In genomic region chr2:29622126-29623005, GRCm38 (mm10) we compare ENCODE assay signal across 11 mouse cellular contexts. TPM values are rescaled to one million over a fixed set of nuclear protein-coding genes. Genes with fewer than 3 reads are reported as not detected.
A peak's percentile ranks its signal among the peaks of the same experiment; 100 is the strongest.
DNase-seq lines count a peak whose midpoint lies in the region; ATAC-seq and TF ChIP-seq lines count a peak whose summit lies in the region.
"Had no signal": no experiment of that assay in that cellular context is flagged by ENCODE, and none has a peak within 500 bp of the region (broad histone marks: within the 10 kb centered on the region; RNA-seq: fewer than 3 reads in every experiment).

No protein-coding gene starts in this region.

- no peak for ATAC-seq in heart, embryonic 15.5 days (replicated peaks; ENCODE audit: insufficient number of reproducible peaks, insufficient read depth, low FRiP score, low read depth)

- TF ChIP-seq POLR2A in CH12.LX (IDR thresholded peaks at IDR 0.05; ENCODE audit: low read depth, low read length): peak; percentile 62

- TF ChIP-seq EP300 in CH12.LX (IDR thresholded peaks at IDR 0.05; ENCODE audit: low read length): no peak

- in situ Hi-C loops in CH12.LX (cut with MboI; ENCODE audit: low pct_ligation_motif_present, low pct_unique_long_range_greater_than_20kb, low sequenced_read_pairs): no loop called here

- H3K4me3 ChIP-seq in heart, embryonic 15.5 days: no peak overlapping the region
- H3K4me3 ChIP-seq in CH12.LX (replicated peaks in 1 of 3; ENCODE audit: low read depth in 2 of 3, low read length in 2 of 3, poor library complexity in 1 of 3): peak overlapping the region; percentile 55 to 96 (median 83)
- H3K4me3 ChIP-seq in macrophage (ENCODE audit: inconsistent target): no peak overlapping the region
- H3K4me3 ChIP-seq: kidney, embryonic 15.5 days; limb, embryonic 15.5 days had no signal

- H3K9me3 ChIP-seq in heart, embryonic 15.5 days (replicated peaks): no peaks in the 10 kb centered on the region
- no peaks in the 10 kb centered on the region for H3K9me3 ChIP-seq in CH12.LX (replicated peaks; ENCODE audit: low read length)
- H3K9me3 ChIP-seq: kidney, embryonic 15.5 days; limb, embryonic 15.5 days had no signal

- DNase-seq in heart, postnatal 4 days: no peak
- DNase-seq in A20 (ENCODE audit: low read depth, low spot score) (peak; percentile 78), CH12.LX (ENCODE audit: extremely low read depth) (no peak)
- DNase-seq in ovary, postnatal 10 days (ENCODE audit: low spot score): no peak
- DNase-seq in kidney, postnatal 25 days: no peak
- DNase-seq in frontal cortex, postnatal 10 days (ENCODE audit: low spot score in 2 of 2): no peak
- DNase-seq: cerebellum, postnatal 14 days had no signal

- dilution Hi-C loops in CH12.LX (cut with MboI; ENCODE audit: extremely low pct_ligation_motif_present, extremely low pct_unique_long_range_greater_than_20kb, low sequenced_read_pairs): no loop called here

- peak overlapping the region; percentile 85; the same call in 1 of the 2 replicates for H3K4me2 ChIP-seq in heart, embryonic 15.5 days
- H3K4me2 ChIP-seq in CH12.LX (ENCODE audit: insufficient read depth, low read depth, poor library complexity, severe bottlenecking): peak overlapping the region; percentile 94
- H3K4me2 ChIP-seq: kidney, embryonic 15.5 days had no signal

- H3K36me3 ChIP-seq in heart, embryonic 15.5 days: no peaks in the 10 kb centered on the region
- H3K36me3 ChIP-seq in CH12.LX (replicated peaks in 1 of 2; ENCODE audit: control insufficient read depth in 1 of 2, insufficient read depth in 1 of 2, low read length in 1 of 2) (peaks cover 10 to 40% of the 10 kb centered on the region in 2 experiments), macrophage (ENCODE audit: inconsistent target) (no peaks in the 10 kb centered on the region)
- H3K36me3 ChIP-seq: kidney, embryonic 15.5 days; limb, embryonic 15.5 days had no signal

- no peak for TF ChIP-seq RAD21 in CH12.LX (IDR thresholded peaks at IDR 0.05; ENCODE audit: low read depth, low read length)

- peaks cover 59% of the 10 kb centered on the region for H3K4me1 ChIP-seq in heart, embryonic 15.5 days (replicated peaks)
- H3K4me1 ChIP-seq in CH12.LX (ENCODE audit: control insufficient read depth in 1 of 2, insufficient read depth in 2 of 2): peaks cover 46 to 65% of the 10 kb centered on the region in 2 experiments

- no peak overlapping the region for H3K27ac ChIP-seq in heart, embryonic 15.5 days
- H3K27ac ChIP-seq in CH12.LX (ENCODE audit: insufficient read depth, low read depth): peak overlapping the region; percentile 99
- H3K27ac ChIP-seq in macrophage: peak overlapping the region; percentile 87
- H3K27ac ChIP-seq: kidney, embryonic 15.5 days; limb, embryonic 15.5 days had no signal

- no peak for TF ChIP-seq CTCF in CH12.LX (conservative IDR thresholded peaks at IDR 0.05 in 1 of 2, IDR thresholded peaks at IDR 0.05 in 1 of 2; ENCODE audit: low read depth in 2 of 2, low read length in 2 of 2)

- H3K79me2 ChIP-seq in CH12.LX (replicated peaks; ENCODE audit: control insufficient read depth, extremely low read depth, insufficient read depth, poor library complexity, severe bottlenecking) (peaks cover 69% of the 10 kb centered on the region), macrophage (ENCODE audit: inconsistent target) (peaks cover 65% of the 10 kb centered on the region)

- WGBS in heart, embryonic 15.5 days: 84% methylated on average over 10 of the region's 10 CpGs
- 88% methylated on average over 10 of the region's 10 CpGs for WGBS in macrophage (ENCODE audit: missing documents)

- H3K27me3 ChIP-seq in heart, embryonic 15.5 days: no peaks in the 10 kb centered on the region
- no peaks in the 10 kb centered on the region for H3K27me3 ChIP-seq in CH12.LX (replicated peaks)
- H3K27me3 ChIP-seq: kidney, embryonic 15.5 days; limb, embryonic 15.5 days had no signal

- no peak overlapping the region for H3K9ac ChIP-seq in heart, embryonic 15.5 days
- peak overlapping the region; percentile 97 for H3K9ac ChIP-seq in CH12.LX (ENCODE audit: insufficient read depth, low read depth)
- H3K9ac ChIP-seq: kidney, embryonic 15.5 days; limb, embryonic 15.5 days had no signal

TF ChIP-seq in CH12.LX, 34 proteins besides CTCF, POLR2A, EP300 and RAD21:
- 0 out of 2 replicates have a peak, but pooled peaks have one; percentile 21 for TF ChIP-seq NRF1 (IDR thresholded peaks at IDR 0.05; ENCODE audit: low read depth, low read length)
- TF ChIP-seq RCOR1 (conservative IDR thresholded peaks at IDR 0.05; ENCODE audit: low read depth, low read length): no peak
- TF ChIP-seq ETS1 (conservative IDR thresholded peaks at IDR 0.05; ENCODE audit: low read depth, low read length): no peak
- TF ChIP-seq E2F4 (IDR thresholded peaks at IDR 0.05; ENCODE audit: insufficient replicate concordance, low read depth, low read length): no peak
- no peak for TF ChIP-seq ELF1 (IDR thresholded peaks at IDR 0.05; ENCODE audit: low read depth, low read length)
- 0 out of 2 replicates have a peak, but pooled peaks have one; percentile 16 for TF ChIP-seq MYC (IDR thresholded peaks at IDR 0.05; ENCODE audit: low read depth, low read length)
- TF ChIP-seq MXI1 (IDR thresholded peaks at IDR 0.05; ENCODE audit: low read depth, low read length): peak; percentile 14; the same call in 1 of the 2 replicates
- TF ChIP-seq UBTF (IDR thresholded peaks at IDR 0.05; ENCODE audit: low read depth, low read length): no peak
- no peak for TF ChIP-seq MEF2A (IDR thresholded peaks at IDR 0.05; ENCODE audit: borderline replicate concordance, low read depth, low read length)
- TF ChIP-seq CHD2 (IDR thresholded peaks at IDR 0.05; ENCODE audit: low read length): 0 out of 2 replicates have a peak, but pooled peaks have one; percentile 28
- TF ChIP-seq JUND (conservative IDR thresholded peaks at IDR 0.05; ENCODE audit: low read depth, low read length): no peak
- TF ChIP-seq SIN3A (IDR thresholded peaks at IDR 0.05; ENCODE audit: low read length): no peak; the same call in 1 of the 2 replicates
- peak; percentile 34; the same call in 1 of the 2 replicates for TF ChIP-seq ZMIZ1 (IDR thresholded peaks at IDR 0.05; ENCODE audit: low read depth, low read length)
- TF ChIP-seq POLR2AphosphoS2 (IDR thresholded peaks at IDR 0.05; ENCODE audit: low read depth, low read length): no peak; the same call in 1 of the 2 replicates
- TF ChIP-seq MAFK (IDR thresholded peaks at IDR 0.05; ENCODE audit: insufficient replicate concordance, low read length): no peak
- no peak for TF ChIP-seq SMC3 (IDR thresholded peaks at IDR 0.05; ENCODE audit: low read depth, low read length)
- no peak for TF ChIP-seq PAX5 (IDR thresholded peaks at IDR 0.05; ENCODE audit: low read length)
- TF ChIP-seq GABPA (IDR thresholded peaks at IDR 0.05; ENCODE audit: insufficient replicate concordance, low read depth, low read length): no peak
- TF ChIP-seq USF1 (IDR thresholded peaks at IDR 0.05; ENCODE audit: low read depth, low read length): no peak
- TF ChIP-seq USF2 (conservative IDR thresholded peaks at IDR 0.05; ENCODE audit: low read depth, low read length): no peak
- TF ChIP-seq NELFE (IDR thresholded peaks at IDR 0.05; ENCODE audit: low read depth, low read length): 0 out of 2 replicates have a peak, but pooled peaks have one; percentile 15
- peak; percentile 29 for TF ChIP-seq BHLHE40 (IDR thresholded peaks at IDR 0.05; ENCODE audit: low read depth, low read length)
- TF ChIP-seq MAZ (IDR thresholded peaks at IDR 0.05; ENCODE audit: low read depth, low read length): no peak
- no peak for TF ChIP-seq HCFC1 (IDR thresholded peaks at IDR 0.05; ENCODE audit: low read depth, low read length)
- no peak for TF ChIP-seq IRF4 (IDR thresholded peaks at IDR 0.05; ENCODE audit: low read depth, low read length)
- TF ChIP-seq ZKSCAN1 (IDR thresholded peaks at IDR 0.05; ENCODE audit: borderline replicate concordance, low read depth, low read length): no peak
- TF ChIP-seq KAT2A (IDR thresholded peaks at IDR 0.05; ENCODE audit: insufficient replicate concordance, low read length): no peak
- peak; percentile 44; the same call in 1 of the 2 replicates for TF ChIP-seq TBP (conservative IDR thresholded peaks at IDR 0.05; ENCODE audit: low read depth, low read length)
- 0 out of 2 replicates have a peak, but pooled peaks have one; percentile 7 for TF ChIP-seq CHD1 (IDR thresholded peaks at IDR 0.05; ENCODE audit: low read depth, low read length)
- no peak for TF ChIP-seq ZC3H11A (IDR thresholded peaks at IDR 0.05; ENCODE audit: low read depth, low read length)
- no peak for TF ChIP-seq JUN (IDR thresholded peaks at IDR 0.05; ENCODE audit: insufficient read depth, low read depth, low read length)
- peak; percentile 9; the same call in 1 of the 2 replicates for TF ChIP-seq TCF12 (IDR thresholded peaks at IDR 0.05; ENCODE audit: low read depth, low read length)
- TF ChIP-seq MAX (IDR thresholded peaks at IDR 0.05; ENCODE audit: low read length): 0 out of 2 replicates have a peak, but pooled peaks have one; percentile 37
- TF ChIP-seq ZNF384 (IDR thresholded peaks at IDR 0.05; ENCODE audit: low read depth, low read length): no peak

RNA-seq across cellular contexts. Expression of gene Rapgef1, which starts 2.8 kb away (rescaled TPM):
- 11.6 and 15.5 TPM in 2 replicates for polyA plus RNA-seq in heart, embryonic 15.5 days (2015; fragmentation: Nextera tagmentation; extraction: Ambion mirVana)
- 10 to 100 TPM; 96.3 to 98.4 TPM for total RNA-seq in heart, postnatal 4 days (2021)
- total RNA-seq in CH12.LX (2012; rRNA removed) (149 and 185 TPM in 2 replicates), CH12.LX (2014; rRNA removed) (84.0 and 86.5 TPM in 2 replicates)
- polyA plus RNA-seq in CH12.LX (2012; ENCODE audit: insufficient read length, low read depth) (143 and 170 TPM in 2 replicates), macrophage (2018) (14.9 to 26.3 TPM (median 18.4 TPM) in 3 replicates)
- 100 to 1,000 TPM in 2 of 26 experiments, 10 to 100 TPM in 24; 26.3 to 301 (median 53.8) TPM for total RNA-seq in macrophage (2018; cell fraction: chromatin; rRNA removed)
- 10 to 100 TPM; 16.7 to 31.4 (median 23.3) TPM for total RNA-seq in macrophage (2018; cell fraction: cytosol; rRNA removed)
- total RNA-seq in macrophage (2018; cell fraction: nucleus; rRNA removed): 10 to 100 TPM; 21.6 to 88.3 (median 35.2) TPM

Comparison
In these comparisons a context has a peak if more than half of its experiments do, and no peak if none do; other contexts are left out.
1. H3K4me3 ChIP-seq: peak in CH12.LX (3 of 3); none in heart, embryonic 15.5 days (single experiment) and macrophage (single experiment).